Mouse (Mus musculus): ENCODE measurements around the gene Defb7. TPM values are rescaled to one million over a fixed set of nuclear protein-coding genes. Genes with fewer than 3 reads are reported as not detected.

Gene Defb7
- polyA plus RNA-seq (2014; fragmentation: Nextera tagmentation; extraction: Ambion mirVana), result not detected in 2 replicates

DNA sequence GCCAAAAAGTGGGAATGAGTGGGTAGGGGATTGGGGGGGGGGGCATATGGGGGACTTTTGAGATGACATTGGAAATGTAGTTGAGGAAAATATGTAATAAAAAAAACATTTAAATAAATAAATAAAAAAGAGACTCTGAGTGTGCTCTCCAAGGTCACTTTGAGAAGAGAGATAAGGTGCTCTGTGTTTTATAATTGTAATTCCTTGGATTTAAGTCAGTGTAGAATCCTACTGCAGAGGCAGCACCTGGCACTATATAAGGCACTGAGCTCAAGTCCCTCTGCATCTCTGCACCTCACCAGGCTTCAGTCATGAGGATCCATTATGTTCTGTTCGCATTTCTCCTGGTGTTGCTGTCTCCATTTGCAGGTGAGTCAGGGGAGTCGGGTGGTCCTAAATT, at the start of gene Defb7:
Defb7 (plus strand) TSS at position 301 of the 400 bp plus-strand sequence.
- H3K27ac ChIP-seq (ENCODE audit: low read depth, low read length), result no peak within 1 kb of the TSS
- H3K9me3 ChIP-seq (ENCODE audit: control insufficient read depth, low read length), result no peaks in the 10 kb centered on the region; the same call in 1 of the 2 replicates
- no peak within 1 kb of the TSS for H3K4me3 ChIP-seq (ENCODE audit: low read depth, low read length)
- 90% methylated on average over 2 of the region's 2 CpGs for WGBS
- no peaks in the 10 kb centered on the region for H3K27me3 ChIP-seq (ENCODE audit: control insufficient read depth, insufficient read depth, low read length)
- H3K4me1 ChIP-seq (replicated peaks; ENCODE audit: control insufficient read depth, insufficient read depth, low read length), result no peaks in the 10 kb centered on the region
- ATAC-seq (replicated peaks; ENCODE audit: low FRiP score) (no peak), DNase-seq (ENCODE audit: low spot score) (no peak)
- H3K36me3 ChIP-seq (ENCODE audit: control insufficient read depth, insufficient read depth, low read length), result no peaks in the 10 kb centered on the region
- no peak within 1 kb of the TSS for H3K4me2 ChIP-seq (ENCODE audit: low read depth, low read length, severe bottlenecking)
- H3K9ac ChIP-seq (ENCODE audit: low read length), result no peak within 1 kb of the TSS

GRCm38 (mm10) chr8:19446378-19446777, 48.5 kb upstream of the Defb7 start:
- no peaks in the 10 kb centered on the region for H3K9me3 ChIP-seq (ENCODE audit: control insufficient read depth, low read length)
- no peaks in the 10 kb centered on the region for H3K27me3 ChIP-seq (ENCODE audit: control insufficient read depth, insufficient read depth, low read length)
- no peak overlapping the region for H3K4me2 ChIP-seq (ENCODE audit: low read depth, low read length, severe bottlenecking)
- no peak overlapping the region for H3K4me3 ChIP-seq (ENCODE audit: low read depth, low read length)
- no peak overlapping the region for H3K9ac ChIP-seq (ENCODE audit: low read length)
- no peak overlapping the region for H3K27ac ChIP-seq (ENCODE audit: low read depth, low read length)
- ATAC-seq (replicated peaks; ENCODE audit: low FRiP score) (no peak), DNase-seq (ENCODE audit: low spot score) (no peak)
- no peaks in the 10 kb centered on the region for H3K36me3 ChIP-seq (ENCODE audit: control insufficient read depth, insufficient read depth, low read length)
- WGBS, result 90% methylated on average over 1 of the region's 1 CpGs
- H3K4me1 ChIP-seq (replicated peaks; ENCODE audit: control insufficient read depth, insufficient read depth, low read length), result no peaks in the 10 kb centered on the region

GRCm38 (mm10) chr8:19461355-19461754, 33.5 kb upstream of the Defb7 start:
- Histone ChIP-seq H3K27me3 (ENCODE audit: control insufficient read depth, insufficient read depth, low read length) (no peaks in the 10 kb centered on the region), H3K9me3 (ENCODE audit: control insufficient read depth, low read length) (no peaks in the 10 kb centered on the region), H3K27ac (ENCODE audit: low read depth, low read length) (no peak overlapping the region), H3K4me1 (replicated peaks; ENCODE audit: control insufficient read depth, insufficient read depth, low read length) (no peaks in the 10 kb centered on the region), H3K4me3 (ENCODE audit: low read depth, low read length) (no peak overlapping the region), H3K36me3 (ENCODE audit: control insufficient read depth, insufficient read depth, low read length) (no peaks in the 10 kb centered on the region), H3K9ac (ENCODE audit: low read length) (no peak overlapping the region), H3K4me2 (ENCODE audit: low read depth, low read length, severe bottlenecking) (no peak overlapping the region)
- no peak for ATAC-seq (replicated peaks; ENCODE audit: low FRiP score)
- DNase-seq (ENCODE audit: low spot score), result no peak
- WGBS, result 77% methylated on average over 3 of the region's 3 CpGs

- no peaks in the 10 kb centered on the region for H3K36me3 ChIP-seq (ENCODE audit: control insufficient read depth, insufficient read depth, low read length)
- DNase-seq (ENCODE audit: low spot score), result no peak
- no peaks in the 10 kb centered on the region for H3K4me1 ChIP-seq (replicated peaks; ENCODE audit: control insufficient read depth, insufficient read depth, low read length)
- no peak overlapping the region for H3K4me2 ChIP-seq (ENCODE audit: low read depth, low read length, severe bottlenecking)
- no peaks in the 10 kb centered on the region for H3K27me3 ChIP-seq (ENCODE audit: control insufficient read depth, insufficient read depth, low read length)
- no peak overlapping the region for H3K27ac ChIP-seq (ENCODE audit: low read depth, low read length)
- no peak overlapping the region for H3K4me3 ChIP-seq (ENCODE audit: low read depth, low read length)
- H3K9me3 ChIP-seq (ENCODE audit: control insufficient read depth, low read length), result no peaks in the 10 kb centered on the region
- no peak for ATAC-seq (replicated peaks; ENCODE audit: low FRiP score)
- no peak overlapping the region for H3K9ac ChIP-seq (ENCODE audit: low read length)
- WGBS, result 86% methylated on average over 3 of the region's 3 CpGs
Observed at GRCm38 (mm10) chr8:19469026-19469425, 25.9 kb upstream of the Defb7 start.

DNA sequence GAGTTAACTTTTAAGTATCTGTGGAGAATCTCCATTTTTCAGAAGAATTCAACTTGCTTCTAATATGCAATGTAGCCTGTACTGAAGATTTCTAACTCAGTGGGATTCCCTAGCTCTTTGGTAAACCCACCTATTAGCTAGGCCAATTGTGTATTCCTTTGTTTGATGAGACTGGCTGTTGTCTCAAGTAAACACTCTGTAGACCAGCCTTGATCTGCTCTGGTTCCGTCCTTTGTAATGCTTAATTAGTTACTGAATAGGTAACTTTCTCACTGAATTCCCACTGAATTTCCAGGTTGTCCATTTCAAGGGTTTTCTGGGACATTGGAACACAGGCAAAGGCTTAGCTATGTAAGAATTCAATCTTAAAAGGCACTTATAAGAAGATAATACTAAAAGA, 5.6 kb downstream of the Defb7 start:
- H3K4me2 ChIP-seq (ENCODE audit: low read depth, low read length, severe bottlenecking), result no peak overlapping the region
- H3K27ac ChIP-seq (ENCODE audit: low read depth, low read length), result no peak overlapping the region
- no peak for DNase-seq (ENCODE audit: low spot score)
- no peak for ATAC-seq (replicated peaks; ENCODE audit: low FRiP score)
- no peaks in the 10 kb centered on the region for H3K36me3 ChIP-seq (ENCODE audit: control insufficient read depth, insufficient read depth, low read length)
- H3K27me3 ChIP-seq (ENCODE audit: control insufficient read depth, insufficient read depth, low read length), result no peaks in the 10 kb centered on the region
- no peak overlapping the region for H3K9ac ChIP-seq (ENCODE audit: low read length)
- no peaks in the 10 kb centered on the region for H3K4me1 ChIP-seq (replicated peaks; ENCODE audit: control insufficient read depth, insufficient read depth, low read length)
- H3K4me3 ChIP-seq (ENCODE audit: low read depth, low read length), result no peak overlapping the region
- H3K9me3 ChIP-seq (ENCODE audit: control insufficient read depth, low read length), result no peaks in the 10 kb centered on the region; the same call in 1 of the 2 replicates
- 92% methylated on average over 1 of the region's 1 CpGs for WGBS

- H3K36me3 ChIP-seq (ENCODE audit: control insufficient read depth, insufficient read depth, low read length), result no peaks in the 10 kb centered on the region
- H3K4me1 ChIP-seq (replicated peaks; ENCODE audit: control insufficient read depth, insufficient read depth, low read length), result no peaks in the 10 kb centered on the region
- peaks cover 2% of the 10 kb centered on the region; the same call in 1 of the 2 replicates for H3K9me3 ChIP-seq (ENCODE audit: control insufficient read depth, low read length)
- peak; percentile 64 for ATAC-seq (replicated peaks; ENCODE audit: low FRiP score)
- WGBS, result 8% methylated on average over 61 of the region's 75 CpGs
- H3K9ac ChIP-seq (ENCODE audit: low read length), result no peak overlapping the region
- peaks cover 5% of the 10 kb centered on the region for H3K27me3 ChIP-seq (ENCODE audit: control insufficient read depth, insufficient read depth, low read length)
- peak overlapping the region; percentile 55 for H3K4me2 ChIP-seq (ENCODE audit: low read depth, low read length, severe bottlenecking)
- no peak overlapping the region for H3K27ac ChIP-seq (ENCODE audit: low read depth, low read length)
- DNase-seq (ENCODE audit: low spot score), result no peak
- H3K4me3 ChIP-seq (ENCODE audit: low read depth, low read length), result peak overlapping the region; percentile 17
Observed at GRCm38 (mm10) chr8:19535195-19535829, 40.4 kb downstream of the Defb7 start.

GRCm38 (mm10) chr8:19540376-19540775, 45.5 kb downstream of the Defb7 start:
- WGBS, result 78% methylated on average over 1 of the region's 1 CpGs
- DNase-seq (ENCODE audit: low spot score) (no peak), ATAC-seq (replicated peaks; ENCODE audit: low FRiP score) (no peak)
- no peaks in the 10 kb centered on the region for H3K4me1 ChIP-seq (replicated peaks; ENCODE audit: control insufficient read depth, insufficient read depth, low read length)
- H3K36me3 ChIP-seq (ENCODE audit: control insufficient read depth, insufficient read depth, low read length), result no peaks in the 10 kb centered on the region
- H3K27ac ChIP-seq (ENCODE audit: low read depth, low read length), result no peak overlapping the region
- H3K4me3 ChIP-seq (ENCODE audit: low read depth, low read length), result no peak overlapping the region
- no peak overlapping the region for H3K4me2 ChIP-seq (ENCODE audit: low read depth, low read length, severe bottlenecking)
- H3K9me3 ChIP-seq (ENCODE audit: control insufficient read depth, low read length), result peaks cover 3% of the 10 kb centered on the region; the same call in 1 of the 2 replicates
- peaks cover 5% of the 10 kb centered on the region for H3K27me3 ChIP-seq (ENCODE audit: control insufficient read depth, insufficient read depth, low read length)
- H3K9ac ChIP-seq (ENCODE audit: low read length), result no peak overlapping the region

All from forebrain, embryonic 11.5 days (tissue).